Mouse (Mus musculus): ENCODE data around the gene Sf3b1. TPM values are rescaled to one million over a fixed set of nuclear protein-coding genes. Genes with fewer than 3 reads are reported as not detected.
"Not testable (repeated sequence)": the region's sequence is repeated elsewhere in the genome, so short reads cannot be mapped to it uniquely, and the experiment has no call there.

Sf3b1 gene
- total RNA-seq (2021) = 100 to 1,000 TPM; 100 to 106 TPM
- long read RNA-seq, experiment 1, full-length matches to known transcripts = 93 of 118 reads
- long read RNA-seq, experiment 1, partial matches to known transcripts = 14 of 118 reads
- long read RNA-seq, experiment 1, other reads (novel, unspliced or antisense) = 11 of 118 reads
- long read RNA-seq, experiment 2, full-length matches to known transcripts = 83 of 105 reads
- long read RNA-seq, experiment 2, partial matches to known transcripts = 11 of 105 reads
- long read RNA-seq, experiment 2, other reads (novel, unspliced or antisense) = 11 of 105 reads

- intact Hi-C loops (cut with DNase I) = loop anchor here (1.0 kb wide), 2 partner anchors 25 to 60 kb away; partner anchors contain the start of gene Coq10b
- peak; percentile 95 to 96 for DNase-seq
These were observed at the start of gene Sf3b1 for GRCm38 (mm10) chr1:55027253-55027801. Gene Sf3b1, minus strand, starts transcription at chr1:55027481.

- intact Hi-C loops (cut with DNase I) = no loop called here
- DNase-seq = no peak
These were observed 49.1 kb upstream of the Sf3b1 start for GRCm38 (mm10) chr1:55076395-55076743.

- intact Hi-C loops (cut with DNase I) = no loop called here
- no peak for DNase-seq
These were observed 48.5 kb upstream of the Sf3b1 start for GRCm38 (mm10) chr1:55075652-55076394.

- DNase-seq = no peak
- intact Hi-C loops (cut with DNase I) = no loop called here
These were observed 47.5 kb upstream of the Sf3b1 start for GRCm38 (mm10) chr1:55074757-55075156.

- DNase-seq; intact Hi-C loops (cut with DNase I): not testable (repeated sequence)
These were observed 45.0 kb upstream of the Sf3b1 start for GRCm38 (mm10) chr1:55072328-55072727.

- no peak for DNase-seq
- intact Hi-C loops (cut with DNase I) = loop anchor here (5.0 kb wide), 1 partner anchor 64 kb away; no protein-coding TSS in a partner anchor
These were observed 34.5 kb upstream of the Sf3b1 start for GRCm38 (mm10) chr1:55061772-55062171.

GRCm38 (mm10) chr1:55061099-55061498, 33.8 kb upstream of the Sf3b1 start:
- DNase-seq = no peak
- intact Hi-C loops (cut with DNase I) = loop anchor here (5.0 kb wide), 1 partner anchor 64 kb away; no protein-coding TSS in a partner anchor

GRCm38 (mm10) chr1:55058383-55058782, 31.1 kb upstream of the Sf3b1 start:
- DNase-seq; intact Hi-C loops (cut with DNase I): not testable (repeated sequence)

- intact Hi-C loops (cut with DNase I) = no loop called here
- no peak for DNase-seq
These were observed 28.2 kb upstream of the Sf3b1 start for GRCm38 (mm10) chr1:55055322-55056115.

GRCm38 (mm10) chr1:55053596-55053995, 26.3 kb upstream of the Sf3b1 start:
- DNase-seq = no peak
- intact Hi-C loops (cut with DNase I) = loop anchor here (2.0 kb wide), 1 partner anchor 33 kb away; no protein-coding TSS in a partner anchor

- DNase-seq = peak; percentile 81 to 83
- intact Hi-C loops (cut with DNase I) = loop anchor here (2.0 kb wide), 1 partner anchor 34 kb away; no protein-coding TSS in a partner anchor
These were observed 25.7 kb upstream of the Sf3b1 start for GRCm38 (mm10) chr1:55053005-55053404.

GRCm38 (mm10) chr1:55052355-55052953, 25.2 kb upstream of the Sf3b1 start, which contains the start of gene Coq10b:
Gene Coq10b, plus strand, starts transcription at chr1:55052770.
- DNase-seq = peak; percentile 98 to 99
- intact Hi-C loops (cut with DNase I) = loop anchor here (1.0 to 2.0 kb wide), 2 partner anchors 25 to 34 kb away; partner anchors contain the start of gene Sf3b1

- intact Hi-C loops (cut with DNase I) = loop anchor here (1.0 to 2.0 kb wide), 2 partner anchors 24 to 35 kb away; partner anchors contain the start of gene Sf3b1
- no peak for DNase-seq
These were observed 24.4 kb upstream of the Sf3b1 start for GRCm38 (mm10) chr1:55051671-55052070.

GRCm38 (mm10) chr1:55048841-55049587, 21.7 kb upstream of the Sf3b1 start:
- DNase-seq = no peak
- intact Hi-C loops (cut with DNase I) = no loop called here

GRCm38 (mm10) chr1:55043164-55043563, 15.9 kb upstream of the Sf3b1 start:
- DNase-seq = no peak
- intact Hi-C loops (cut with DNase I) = no loop called here

GRCm38 (mm10) chr1:55042246-55042645, 15.0 kb upstream of the Sf3b1 start:
- intact Hi-C loops (cut with DNase I) = no loop called here
- DNase-seq = no peak

GRCm38 (mm10) chr1:55041691-55042090, 14.4 kb upstream of the Sf3b1 start:
- no peak for DNase-seq
- intact Hi-C loops (cut with DNase I) = no loop called here

GRCm38 (mm10) chr1:55039944-55040343, 12.7 kb upstream of the Sf3b1 start:
- DNase-seq = no peak
- intact Hi-C loops (cut with DNase I) = no loop called here

Measured in heart, postnatal 14 days (tissue).